51 mouse cellular contexts compared by ENCODE assay signal in genomic region chr2:164715005-164715404, GRCm38 (mm10). TPM values are rescaled to one million over a fixed set of nuclear protein-coding genes. Genes with fewer than 3 reads are reported as not detected.
"Had no signal": no experiment of that assay in that cellular context is flagged by ENCODE, and none has a peak within 500 bp of the region (broad histone marks: within the 10 kb centered on the region; RNA-seq: fewer than 3 reads in every experiment).

TSS of gene Spint5 (plus strand) at chr2:164715305.

- H3K9ac ChIP-seq: heart, embryonic 12.5 days; heart, embryonic 13.5 days; heart, embryonic 15.5 days; hindbrain, embryonic 12.5 days; hindbrain, embryonic 13.5 days; hindbrain, embryonic 14.5 days; hindbrain, embryonic 15.5 days; intestine, embryonic 15.5 days; kidney, embryonic 15.5 days had no signal

- H3K4me2 ChIP-seq: heart, embryonic 11.5 days; heart, embryonic 12.5 days; heart, embryonic 13.5 days; heart, embryonic 15.5 days; hindbrain, embryonic 12.5 days; hindbrain, embryonic 13.5 days; hindbrain, embryonic 14.5 days; hindbrain, embryonic 15.5 days; intestine, embryonic 15.5 days; kidney, embryonic 15.5 days had no signal

- H3K4me1 ChIP-seq: heart, embryonic 12.5 days; heart, embryonic 13.5 days; heart, embryonic 15.5 days; hindbrain, embryonic 10.5 days; hindbrain, embryonic 12.5 days; hindbrain, embryonic 13.5 days; hindbrain, embryonic 15.5 days; intestine, embryonic 15.5 days; kidney, embryonic 15.5 days had no signal

- DNase-seq: heart, postnatal 10 days; heart, postnatal 14 days; heart, postnatal 36 days; heart, postnatal 4 days; kidney, adult 11 months; kidney, adult 18-20 months; kidney, adult 2 months; kidney, adult 8-10 months; kidney, adult 9 months; kidney, postnatal 10 days; kidney, postnatal 14 days; kidney, postnatal 25 days; kidney, postnatal 36 days; kidney, postnatal 4 days; layer of hippocampus, adult 9-11 months; layer of hippocampus, postnatal 36 days had no signal

- H3K4me3 ChIP-seq: heart, embryonic 12.5 days; heart, embryonic 13.5 days; heart, embryonic 15.5 days; hindbrain, embryonic 10.5 days; hindbrain, embryonic 12.5 days; hindbrain, embryonic 13.5 days; hindbrain, embryonic 15.5 days; intestine, embryonic 15.5 days; kidney, embryonic 15.5 days; layer of hippocampus, adult 2 months; left cerebral cortex, adult 2 months had no signal

- H3K36me3 ChIP-seq: heart, embryonic 12.5 days; heart, embryonic 13.5 days; heart, embryonic 15.5 days; hindbrain, embryonic 10.5 days; hindbrain, embryonic 12.5 days; hindbrain, embryonic 13.5 days; hindbrain, embryonic 15.5 days; intestine, embryonic 15.5 days; kidney, embryonic 15.5 days had no signal

- H3K27ac ChIP-seq: heart, embryonic 13.5 days; heart, embryonic 15.5 days; hindbrain, embryonic 10.5 days; hindbrain, embryonic 12.5 days; hindbrain, embryonic 13.5 days; hindbrain, embryonic 14.5 days; hindbrain, embryonic 15.5 days; hindbrain, postnatal 0 days; intestine, embryonic 15.5 days; kidney, embryonic 15.5 days; kidney, postnatal 0 days; layer of hippocampus, adult 2 months; left cerebral cortex, adult 2 months had no signal

- H3K27me3 ChIP-seq: heart, embryonic 12.5 days; heart, embryonic 15.5 days; hindbrain, embryonic 12.5 days; hindbrain, embryonic 13.5 days; hindbrain, embryonic 15.5 days; intestine, embryonic 15.5 days; kidney, embryonic 15.5 days had no signal

- H3K9me3 ChIP-seq: heart, embryonic 15.5 days; hindbrain, embryonic 10.5 days; hindbrain, embryonic 12.5 days; hindbrain, embryonic 13.5 days; hindbrain, embryonic 15.5 days; intestine, embryonic 15.5 days; kidney, embryonic 15.5 days had no signal

RNA-seq across cellular contexts. Expression of gene Spint5, which starts in this region (rescaled TPM):
- total RNA-seq: heart, postnatal 10 days; heart, postnatal 14 days; heart, postnatal 25 days; heart, postnatal 36 days; heart, postnatal 4 days; hematopoietic stem cell, adult 5-6 weeks; hindbrain, postnatal 0 days; layer of hippocampus, adult 2 months; layer of hippocampus, adult 8-10 months; layer of hippocampus, postnatal 10 days; layer of hippocampus, postnatal 14 days; layer of hippocampus, postnatal 25 days; layer of hippocampus, postnatal 36 days; left cerebral cortex, adult 18-20 months; left cerebral cortex, adult 2 months; left cerebral cortex, adult 8-10 months had no signal
- polyA plus RNA-seq: heart, embryonic 11.5 days; heart, embryonic 12.5 days; heart, embryonic 13.5 days; heart, embryonic 14.5 days; heart, embryonic 15.5 days; heart, embryonic 16.5 days; heart, postnatal 0 days; hindbrain, embryonic 10.5 days; hindbrain, embryonic 11.5 days; hindbrain, embryonic 12.5 days; hindbrain, embryonic 13.5 days; hindbrain, embryonic 14.5 days; hindbrain, embryonic 15.5 days; hindbrain, embryonic 16.5 days; hindbrain, postnatal 0 days; inflammation-experienced regulatory T-cells, adult 6 months; intestine, embryonic 14.5 days; intestine, embryonic 15.5 days; intestine, embryonic 16.5 days; intestine, postnatal 0 days; kidney, adult 2 months; kidney, embryonic 14.5 days; kidney, embryonic 15.5 days; kidney, embryonic 16.5 days; kidney, postnatal 0 days; large intestine, adult 2 months had no signal
